Comparison of ENCODE assay signal across 13 mouse cellular contexts in genomic region chr15:87349533-87350247, GRCm38 (mm10).
DNase-seq lines count a peak whose midpoint lies in the region; ATAC-seq lines count a peak whose summit lies in the region.
"Had no signal": no experiment of that assay in that cellular context is flagged by ENCODE, and none has a peak within 500 bp of the region (broad histone marks: within the 10 kb centered on the region; RNA-seq: fewer than 3 reads in every experiment).

No protein-coding gene starts in this region.

- no peak for ATAC-seq in forebrain, embryonic 12.5 days (ENCODE audit: low FRiP score)
- ATAC-seq in forebrain, embryonic 13.5 days, result no peak
- ATAC-seq in hindbrain, embryonic 16.5 days, result peak; percentile 87
- ATAC-seq in megakaryocyte progenitor cell, adult 5-6 weeks (replicated peaks; ENCODE audit: poor library complexity), result no peak
- ATAC-seq: lung, postnatal 0 days had no signal

- WGBS in forebrain, embryonic 12.5 days, result 50% methylated on average over 11 of the region's 11 CpGs
- 39% methylated on average over 11 of the region's 11 CpGs for whole genome bisulfite sequencing in forebrain, embryonic 13.5 days
- WGBS in hindbrain, embryonic 16.5 days, result 41% methylated on average over 11 of the region's 11 CpGs

- peak; percentile 34 for DNase-seq in 3134 (ENCODE audit: extremely low read depth, insufficient read length, low spot score)
- peak; percentile 70 for DNase-seq in cerebellum, adult 9-10 months
- no peak for DNase-seq in urinary bladder, adult 18-20 months (ENCODE audit: low spot score in 2 of 2)
- DNase-seq in embryo, embryonic 11 days, result no peak
- DNase-seq: heart, adult 2 months; liver; thymus, adult 18-20 months had no signal

- 0 out of 2 replicates have a peak, but pooled peaks cover 3% of the 10 kb centered on the region for H3K9me3 ChIP-seq in forebrain, embryonic 12.5 days
- H3K9me3 ChIP-seq in forebrain, embryonic 13.5 days (replicated peaks), result no peaks in the 10 kb centered on the region
- H3K9me3 ChIP-seq in hindbrain, embryonic 16.5 days (ENCODE audit: control insufficient read depth, low read length), result no peaks in the 10 kb centered on the region
- H3K9me3 ChIP-seq: embryonic facial prominence, embryonic 12.5 days had no signal

- H3K4me1 ChIP-seq in forebrain, embryonic 12.5 days, result peaks cover 11% of the 10 kb centered on the region
- peaks cover 9% of the 10 kb centered on the region for H3K4me1 ChIP-seq in forebrain, embryonic 13.5 days
- H3K4me1 ChIP-seq in hindbrain, embryonic 16.5 days (ENCODE audit: control insufficient read depth, insufficient read depth, low read depth, low read length), result peaks cover 5% of the 10 kb centered on the region
- H3K4me1 ChIP-seq: embryonic facial prominence, embryonic 12.5 days had no signal

- peak overlapping the region; percentile 31; the same call in 1 of the 2 replicates for H3K27ac ChIP-seq in forebrain, embryonic 12.5 days
- no peak overlapping the region for H3K27ac ChIP-seq in forebrain, embryonic 13.5 days
- H3K27ac ChIP-seq in hindbrain, embryonic 16.5 days (ENCODE audit: low read depth, low read length), result peak overlapping the region; percentile 36
- H3K27ac ChIP-seq: embryonic facial prominence, embryonic 12.5 days; heart, adult 2 months had no signal

- H3K4me2 ChIP-seq in forebrain, embryonic 12.5 days, result no peak overlapping the region
- H3K4me2 ChIP-seq in forebrain, embryonic 13.5 days, result no peak overlapping the region
- no peak overlapping the region for H3K4me2 ChIP-seq in hindbrain, embryonic 16.5 days (ENCODE audit: low read length)
- H3K4me2 ChIP-seq: embryonic facial prominence, embryonic 12.5 days had no signal

- H3K36me3 ChIP-seq in forebrain, embryonic 12.5 days (replicated peaks), result no peaks in the 10 kb centered on the region
- H3K36me3 ChIP-seq in forebrain, embryonic 13.5 days (ENCODE audit: poor library complexity, severe bottlenecking), result no peaks in the 10 kb centered on the region
- no peaks in the 10 kb centered on the region for H3K36me3 ChIP-seq in hindbrain, embryonic 16.5 days (ENCODE audit: control insufficient read depth, insufficient read depth, low read length)
- H3K36me3 ChIP-seq: embryonic facial prominence, embryonic 12.5 days had no signal

- no peaks in the 10 kb centered on the region for H3K27me3 ChIP-seq in forebrain, embryonic 12.5 days
- no peaks in the 10 kb centered on the region for H3K27me3 ChIP-seq in forebrain, embryonic 13.5 days
- no peaks in the 10 kb centered on the region for H3K27me3 ChIP-seq in hindbrain, embryonic 16.5 days (replicated peaks; ENCODE audit: control insufficient read depth, insufficient read depth, low read length)
- H3K27me3 ChIP-seq: embryonic facial prominence, embryonic 12.5 days had no signal

- no peak overlapping the region for H3K4me3 ChIP-seq in forebrain, embryonic 12.5 days (replicated peaks)
- H3K4me3 ChIP-seq in forebrain, embryonic 13.5 days, result no peak overlapping the region
- H3K4me3 ChIP-seq in hindbrain, embryonic 16.5 days (ENCODE audit: low read length), result no peak overlapping the region
- H3K4me3 ChIP-seq: embryonic facial prominence, embryonic 12.5 days; heart, adult 2 months had no signal

- no peak overlapping the region for H3K9ac ChIP-seq in forebrain, embryonic 12.5 days
- no peak overlapping the region for H3K9ac ChIP-seq in forebrain, embryonic 13.5 days
- no peak overlapping the region for H3K9ac ChIP-seq in hindbrain, embryonic 16.5 days (ENCODE audit: low read depth, low read length)
- H3K9ac ChIP-seq: embryonic facial prominence, embryonic 12.5 days had no signal

Comparison
In these comparisons a context has a peak if more than half of its experiments do, and no peak if none do; other contexts are left out.
1. DNase-seq: peak in 3134 (single experiment) and cerebellum, adult 9-10 months (single experiment); none in urinary bladder, adult 18-20 months (0 of 2) and embryo, embryonic 11 days (single experiment).